Mouse (Mus musculus): ENCODE measurements around the gene Polh.

The Polh gene

GRCm38 (mm10) chr17:46167014-46167413 lies 35.4 kb downstream of the Polh start:
- no peak for DNase-seq

DNA sequence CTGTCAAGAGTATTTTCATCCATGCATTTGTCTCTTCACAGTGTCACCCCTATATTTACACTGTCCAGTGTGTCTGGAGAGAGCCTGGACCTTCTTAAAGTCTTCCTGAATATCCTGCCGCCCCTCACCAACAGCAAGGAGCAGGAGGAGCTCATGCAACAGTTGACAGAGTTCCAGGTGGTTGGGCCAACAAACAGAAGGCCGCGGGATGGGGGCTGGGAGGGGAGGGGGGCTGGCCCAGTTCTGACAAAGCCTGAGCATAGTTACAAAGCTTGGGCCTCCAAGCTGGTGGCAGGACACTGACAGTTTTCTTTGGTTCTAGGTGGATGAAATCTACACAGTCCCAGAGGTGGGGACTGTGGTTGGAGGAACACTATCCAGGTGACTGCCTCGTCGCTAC lies 36.2 kb downstream of the Polh start:
- no peak for DNase-seq

DNA sequence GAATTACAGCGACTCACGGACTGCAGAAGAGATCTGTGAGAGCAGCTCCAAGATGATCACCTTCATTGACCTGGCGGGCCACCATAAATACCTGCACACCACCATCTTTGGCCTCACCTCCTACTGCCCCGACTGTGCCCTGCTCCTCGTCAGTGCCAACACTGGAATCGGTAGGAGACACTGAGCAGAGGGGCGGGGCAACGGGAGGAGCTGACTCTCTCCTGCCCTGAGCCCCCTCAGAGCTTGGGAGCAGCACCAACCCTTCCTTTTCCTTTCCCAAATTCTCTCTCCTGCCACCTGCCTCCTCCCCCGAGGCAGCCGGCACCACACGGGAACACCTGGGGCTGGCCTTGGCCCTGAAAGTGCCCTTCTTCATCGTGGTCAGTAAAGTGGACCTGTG lies 37.0 kb downstream of the Polh start:
- no peak for DNase-seq

DNA sequence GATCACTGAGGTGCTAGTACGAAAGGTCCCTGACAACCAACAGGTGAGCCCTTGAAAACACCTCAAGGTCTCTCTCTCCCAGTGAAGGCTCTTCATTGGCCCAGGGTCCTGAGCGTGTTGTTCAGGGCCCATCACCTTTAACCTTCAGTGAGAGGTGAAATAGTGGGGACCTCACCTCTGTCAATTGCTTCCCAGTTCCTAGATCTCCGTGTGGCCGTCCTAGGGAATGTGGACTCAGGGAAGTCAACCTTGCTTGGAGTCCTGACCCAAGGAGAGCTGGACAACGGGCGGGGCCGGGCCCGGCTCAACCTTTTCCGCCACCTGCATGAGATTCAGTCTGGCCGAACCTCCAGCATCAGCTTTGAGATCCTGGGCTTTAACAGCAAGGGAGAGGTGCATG lies 37.7 kb downstream of the Polh start:
- DNase-seq: no peak

DNA sequence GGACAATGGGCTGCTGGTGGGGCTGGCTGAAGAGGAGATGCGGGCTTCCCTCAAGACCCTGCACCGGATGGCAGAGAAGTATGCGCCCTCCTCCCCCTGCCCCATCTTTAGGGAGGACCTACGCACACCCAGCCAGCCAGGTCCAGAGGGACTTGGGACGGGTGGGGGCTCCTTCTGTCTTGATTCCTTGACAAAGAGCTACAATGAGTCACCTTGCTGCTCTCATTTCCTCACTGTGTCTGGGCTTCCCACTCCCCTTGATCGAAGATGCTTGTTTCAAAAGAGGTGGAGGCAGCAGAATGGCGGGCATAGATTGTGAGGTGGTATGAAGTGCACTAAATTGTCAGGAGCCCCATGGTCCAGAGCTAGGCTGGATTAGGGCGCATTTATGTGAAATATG lies 38.1 kb downstream of the Polh start:
- no peak for DNase-seq

- no peak for DNase-seq
Measured at GRCm38 (mm10) chr17:46162951-46163421, 39.5 kb downstream of the Polh start.

DNA sequence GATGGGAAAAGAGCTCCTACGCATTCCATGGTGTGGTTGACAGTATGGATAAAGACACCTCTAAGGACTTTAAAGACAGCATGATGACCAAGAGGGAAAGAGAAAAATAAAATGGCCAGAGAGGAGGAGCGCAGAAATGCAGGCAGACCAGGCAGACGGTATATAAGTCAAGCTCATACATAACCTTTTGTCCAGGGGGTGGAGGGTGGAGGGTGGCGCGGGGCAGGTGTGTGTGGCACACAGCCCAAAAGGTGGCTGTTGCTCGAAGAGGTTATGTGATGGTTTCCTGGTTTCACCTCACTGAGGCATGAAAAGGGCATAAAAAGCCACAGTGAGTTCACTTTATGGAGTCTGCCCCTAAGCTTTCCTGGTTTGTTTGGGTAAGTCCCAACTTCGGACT lies 39.9 kb downstream of the Polh start:
- no peak for DNase-seq

GRCm38 (mm10) chr17:46161710-46162109 lies 40.7 kb downstream of the Polh start:
- DNase-seq: no peak

- DNase-seq: no peak
Measured at GRCm38 (mm10) chr17:46161179-46161578, 41.3 kb downstream of the Polh start.

- peak; percentile 99 for DNase-seq
Measured at GRCm38 (mm10) chr17:46160686-46161085, 41.8 kb downstream of the Polh start, which contains the start of gene Gtpbp2. Gtpbp2 (plus strand) TSS chr17:46161032.

- DNase-seq: peak; percentile 88
Measured at GRCm38 (mm10) chr17:46160090-46160662, 42.3 kb downstream of the Polh start.

DNA sequence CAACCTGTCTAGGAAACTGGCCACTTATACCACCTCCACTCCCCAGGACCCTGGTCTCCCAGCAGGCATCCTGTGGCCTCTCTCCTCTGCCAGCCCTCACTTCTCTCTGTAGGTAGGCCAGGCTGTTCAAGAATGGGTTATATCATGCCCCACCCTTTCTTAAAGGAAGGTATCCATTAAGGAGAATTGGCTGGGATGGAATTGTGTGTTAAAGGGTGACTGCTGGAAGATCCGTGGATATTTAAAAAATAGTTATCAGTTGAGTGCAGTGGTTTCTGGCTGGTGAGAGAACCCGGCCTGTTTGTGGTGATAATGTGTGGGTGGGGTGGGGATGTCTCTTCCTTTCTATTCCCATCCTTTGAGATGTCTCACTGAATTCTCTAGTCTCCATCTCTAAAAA lies 43.2 kb downstream of the Polh start:
- no peak for DNase-seq

DNA sequence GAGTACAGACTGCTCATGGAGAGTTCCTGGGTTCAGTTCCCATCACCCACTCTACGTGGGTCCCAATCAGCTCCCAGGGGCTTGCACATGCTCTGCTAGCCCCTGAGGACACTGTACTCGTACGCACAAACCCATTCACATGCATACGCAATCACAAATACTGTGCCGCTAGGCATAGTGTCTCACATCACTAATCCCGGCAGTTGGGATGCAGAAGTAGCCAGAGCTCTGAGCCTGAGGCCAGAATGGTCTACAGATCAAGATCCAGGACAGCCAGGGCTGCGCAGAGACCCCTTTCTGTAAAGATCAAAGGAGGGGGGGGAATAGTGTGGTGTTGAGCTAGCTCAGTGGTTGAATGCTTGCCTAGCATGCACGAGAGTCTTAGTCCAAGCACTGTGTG lies 45.3 kb downstream of the Polh start:
- DNase-seq: no peak

DNA sequence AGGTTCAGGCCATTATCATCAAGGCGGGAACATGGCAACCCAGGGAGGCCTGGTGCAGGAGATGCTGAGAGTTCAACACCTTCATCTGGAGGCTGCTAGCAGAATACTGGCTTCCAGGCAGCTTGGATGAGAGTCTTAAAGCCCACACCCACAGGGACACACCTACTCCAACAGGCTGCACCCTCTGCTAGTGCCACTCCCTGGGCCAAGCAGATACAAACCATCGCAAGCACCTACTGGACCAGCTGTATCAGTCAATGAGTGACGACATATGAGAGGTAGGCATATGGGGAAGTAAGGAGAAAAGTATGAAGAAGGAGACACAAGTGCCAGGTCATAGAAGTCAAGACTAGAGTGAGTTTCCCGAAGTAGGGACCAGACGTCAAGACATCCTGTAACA lies 45.8 kb downstream of the Polh start:
- DNase-seq: no peak

DNA sequence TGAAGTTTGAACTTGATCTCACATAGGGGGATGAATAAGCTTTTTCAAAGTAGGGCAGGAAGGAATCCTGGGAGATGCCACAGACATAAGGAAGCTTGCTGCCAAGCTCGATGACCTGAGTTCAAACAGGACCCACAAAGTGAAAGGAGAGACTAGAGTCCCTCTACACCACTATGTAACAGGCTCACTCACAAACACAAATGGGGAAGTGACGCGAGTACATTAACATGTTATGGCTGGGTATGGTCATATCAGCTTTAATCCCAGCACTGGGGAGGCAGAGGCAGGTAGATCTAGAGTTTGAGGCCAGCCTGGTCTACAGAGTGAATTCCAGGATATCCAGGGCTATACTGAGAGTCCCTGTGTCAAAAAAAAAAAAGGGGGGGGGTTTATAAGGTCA lies 48.1 kb downstream of the Polh start:
- no peak for DNase-seq

DNA sequence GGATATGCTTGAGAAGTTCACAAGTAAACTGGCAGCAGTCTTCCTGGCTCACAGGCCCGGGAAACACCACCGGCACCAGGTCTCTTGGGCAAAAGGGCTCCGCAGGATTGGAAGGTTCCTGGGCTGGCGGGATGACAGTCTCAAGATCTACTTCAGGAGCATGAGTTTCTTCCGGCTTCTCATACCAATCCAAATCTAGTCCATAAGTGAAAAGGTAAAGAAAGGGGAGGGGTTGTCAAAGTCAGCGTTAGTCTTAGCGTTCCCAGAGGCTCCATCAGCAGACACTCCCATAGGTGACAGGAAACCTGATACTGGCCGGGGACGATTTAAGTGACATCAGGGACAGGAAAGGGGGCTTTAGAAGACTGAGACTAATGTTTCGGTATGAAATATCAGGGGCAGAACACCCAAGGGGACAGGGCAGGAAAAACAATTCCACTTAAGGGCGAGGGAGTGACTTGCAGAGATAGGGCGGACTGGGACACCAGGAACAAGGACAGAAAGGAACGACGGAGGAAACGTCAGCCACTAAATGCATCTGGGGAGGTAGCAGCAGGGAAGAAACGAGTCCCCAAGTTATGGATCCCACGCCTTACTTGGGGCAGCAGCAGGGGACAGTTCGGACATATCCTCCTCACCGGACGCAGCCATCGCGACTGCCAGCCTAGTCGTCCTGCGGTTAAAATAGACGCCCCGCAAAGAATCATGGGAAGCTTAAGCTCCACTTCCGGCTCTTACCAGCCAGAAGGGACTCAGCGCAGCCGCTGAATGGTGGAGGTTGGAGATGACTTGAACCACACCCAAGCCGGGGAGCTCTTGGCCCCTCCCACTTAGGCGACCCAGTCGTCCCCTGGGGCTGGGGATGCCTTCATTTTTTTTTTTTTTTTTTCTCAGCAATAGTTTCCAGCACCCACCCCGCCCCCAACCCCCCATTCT lies 49.3 kb downstream of the Polh start, which contains the start of gene Mad2l1bp:
Gene Mad2l1bp, minus strand, starts transcription at position 707 of the 936 bp plus-strand sequence.
- peak; percentile 93 for DNase-seq

GRCm38 (mm10) chr17:46143578-46144423 lies 58.6 kb downstream of the Polh start, which contains the start of gene Rsph9:
Rsph9 (minus strand) TSS chr17:46144216.
- peak; percentile 85 for DNase-seq

DNA sequence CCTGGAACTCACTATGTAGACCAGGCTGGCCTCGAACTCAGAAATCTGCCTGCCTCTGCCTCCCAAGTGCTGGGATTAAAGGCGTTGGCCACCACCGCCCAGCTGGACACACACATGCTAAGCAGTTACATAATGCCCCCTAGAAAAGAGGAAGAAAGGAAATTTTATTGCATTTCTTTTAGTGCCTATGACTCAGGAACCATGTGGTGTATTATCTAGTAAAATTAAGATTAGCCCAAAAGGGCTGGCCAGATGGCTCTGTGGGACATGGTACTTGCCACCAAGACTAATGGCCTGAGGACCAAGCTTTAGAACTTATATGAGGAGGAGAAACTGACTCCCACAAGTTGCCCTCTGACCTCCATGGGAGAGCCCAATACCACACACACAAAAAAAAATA lies 62.6 kb downstream of the Polh start:
- DNase-seq: no peak

GRCm38 (mm10) chr17:46138563-46139236 lies 63.7 kb downstream of the Polh start:
- DNase-seq: no peak

GRCm38 (mm10) chr17:46132862-46133261 lies 69.6 kb downstream of the Polh start:
- no peak for DNase-seq

DNA sequence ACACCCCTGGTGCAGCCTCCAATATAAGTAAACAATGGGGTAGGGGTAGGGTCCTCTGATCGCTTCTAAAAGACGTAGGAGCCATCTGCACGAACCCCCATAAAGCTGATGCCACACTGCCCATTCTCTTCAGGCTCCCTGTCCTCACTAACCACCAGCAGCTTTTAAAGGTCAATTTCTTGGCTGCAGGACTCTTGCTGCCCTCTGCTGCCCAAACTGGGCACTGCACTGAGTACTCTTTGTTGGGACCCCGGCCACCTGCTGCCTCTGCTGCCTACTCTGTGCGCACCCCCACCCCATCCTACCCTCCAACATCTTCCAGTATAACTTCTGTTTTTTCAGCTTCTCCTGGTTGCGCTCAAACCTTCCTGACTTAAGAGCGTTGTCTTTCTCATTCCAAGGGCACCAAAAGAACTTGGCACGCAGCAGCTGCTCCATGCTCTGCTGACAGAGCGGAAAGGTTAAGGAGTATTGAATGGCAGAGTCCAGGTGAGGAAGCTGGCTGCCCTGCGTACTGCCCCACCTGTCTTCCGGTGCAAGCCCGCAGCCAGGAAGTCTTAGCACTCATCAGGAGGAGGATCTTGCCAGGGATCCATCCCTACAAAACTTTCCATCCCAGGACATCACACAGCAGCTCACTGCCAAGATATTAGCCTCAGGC lies 70.3 kb downstream of the Polh start:
- DNase-seq: peak; percentile 32
